Mouse (Mus musculus) myocyte (in vitro differentiated cells): Measurements from ENCODE around the gene Nlgn2.

Source experiments
- CEBPB ChIP-seq: IDR thresholded peaks from 2 replicates; pipeline ENCODE4 v1.6.1; 2011; ENCODE audit warnings: mild to moderate bottlenecking, moderate library complexity; ENCODE audit not compliant: poor library complexity, insufficient read depth, severe bottlenecking
- E2F4 ChIP-seq: IDR thresholded peaks from one replicate; pipeline ENCODE4 v1.6.1; 2011; ENCODE audit warnings: mild to moderate bottlenecking, control low read depth, moderate library complexity; ENCODE audit not compliant: insufficient read depth
- MAX ChIP-seq: IDR thresholded peaks from one replicate; pipeline ENCODE4 v1.6.1; 2011; ENCODE audit warnings: low read depth, mild to moderate bottlenecking, control low read depth
- MYOD1 ChIP-seq, 3 experiments: IDR thresholded peaks; one replicate each; pipeline ENCODE4 v1.6.1; 2011; ENCODE audit warnings: control low read depth in 2 of 3, low read depth in 2 of 3, mild to moderate bottlenecking in 2 of 3, moderate library complexity in 1 of 3; ENCODE audit not compliant: insufficient read length in 2 of 3, control insufficient read depth in 1 of 3
- POLR2A ChIP-seq: IDR thresholded peaks from one replicate; pipeline ENCODE4 v1.6.1; 2011; ENCODE audit warnings: low read depth, mild to moderate bottlenecking, control low read depth, moderate library complexity; ENCODE audit not compliant: insufficient read length
- TCF12 ChIP-seq: IDR thresholded peaks from one replicate; pipeline ENCODE4 v1.6.1; 2011; ENCODE audit warnings: mild to moderate bottlenecking, control low read depth; ENCODE audit not compliant: poor library complexity, insufficient read depth, severe bottlenecking
- USF1 ChIP-seq: IDR thresholded peaks from one replicate; pipeline ENCODE4 v1.6.1; 2011; ENCODE audit warnings: low read depth, mild to moderate bottlenecking, control low read depth, moderate library complexity

DNA sequence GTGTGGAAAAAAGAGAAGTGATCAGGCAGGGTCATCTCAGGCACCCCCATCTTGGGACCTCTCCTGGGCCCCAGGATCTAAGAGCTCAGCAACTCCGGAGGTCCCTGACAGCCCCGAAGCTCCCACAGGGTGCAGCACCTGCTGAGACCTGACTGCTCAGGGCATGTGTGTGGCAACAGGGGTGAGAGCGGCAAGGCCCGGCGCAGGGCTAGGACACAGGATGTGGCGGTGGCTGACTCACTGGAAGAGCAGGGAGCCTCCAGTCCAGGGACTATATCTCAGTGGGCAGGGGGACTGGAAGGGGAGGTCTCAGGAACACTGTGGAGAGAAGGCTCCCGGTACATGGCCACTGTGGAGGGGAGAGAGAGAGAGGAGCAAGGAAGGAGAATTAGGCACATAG lies 39.7 kb downstream of the Nlgn2 start:
- no peak for TF ChIP-seq USF1
- TF ChIP-seq POLR2A: no peak
- no peak for TF ChIP-seq MAX
- peak in 2 of 3 experiments; percentile 39 to 81 for TF ChIP-seq MYOD1 (IDR thresholded peaks at IDR 0.05; ENCODE audit: control insufficient read depth in 1 of 3, insufficient read length in 2 of 3, low read depth in 2 of 3)
- TF ChIP-seq E2F4: no peak
- TF ChIP-seq CEBPB: 0 out of 2 replicates have a peak, but pooled peaks have one; percentile 4
- TF ChIP-seq TCF12: no peak
